Mouse (Mus musculus): ENCODE data around the gene Acer1.

Gene Acer1

GRCm38 (mm10) chr17:56989467-56990114, 7.7 kb upstream of the Acer1 start:
- DNase-seq (ENCODE audit: low read depth, low spot score), result peak; percentile 92

- DNase-seq (ENCODE audit: low read depth, low spot score), result no peak
Observed at GRCm38 (mm10) chr17:56988921-56989430, 7.0 kb upstream of the Acer1 start.

GRCm38 (mm10) chr17:56988441-56988840, 6.5 kb upstream of the Acer1 start:
- no peak for DNase-seq (ENCODE audit: low read depth, low spot score)

- DNase-seq (ENCODE audit: low read depth, low spot score), result no peak
Observed at GRCm38 (mm10) chr17:56986105-56986805, 4.3 kb upstream of the Acer1 start.

GRCm38 (mm10) chr17:56985656-56986055, 3.7 kb upstream of the Acer1 start:
- no peak for DNase-seq (ENCODE audit: low read depth, low spot score)

- DNase-seq (ENCODE audit: low read depth, low spot score), result no peak
Observed at GRCm38 (mm10) chr17:56984886-56985285, 3.0 kb upstream of the Acer1 start.

GRCm38 (mm10) chr17:56981049-56981448, 877 bp downstream of the Acer1 start:
- no peak for DNase-seq (ENCODE audit: low read depth, low spot score)

- DNase-seq (ENCODE audit: low read depth, low spot score), result no peak
Observed at GRCm38 (mm10) chr17:56979524-56979923, 2.4 kb downstream of the Acer1 start.

- peak; percentile 50 for DNase-seq (ENCODE audit: low read depth, low spot score)
Observed at GRCm38 (mm10) chr17:56976531-56977390, 5.2 kb downstream of the Acer1 start.

- DNase-seq (ENCODE audit: low read depth, low spot score), result no peak
Observed at GRCm38 (mm10) chr17:56975391-56975790, 6.5 kb downstream of the Acer1 start.

GRCm38 (mm10) chr17:56974708-56975240, 7.2 kb downstream of the Acer1 start:
- DNase-seq (ENCODE audit: low read depth, low spot score), result no peak

- peak; percentile 82 for DNase-seq (ENCODE audit: low read depth, low spot score)
Observed at GRCm38 (mm10) chr17:56973956-56974707, 7.8 kb downstream of the Acer1 start.

- DNase-seq (ENCODE audit: low read depth, low spot score), result no peak
Observed at GRCm38 (mm10) chr17:56970081-56970480, 11.8 kb downstream of the Acer1 start.

- no peak for DNase-seq (ENCODE audit: low read depth, low spot score)
Observed at GRCm38 (mm10) chr17:56969321-56969720, 12.6 kb downstream of the Acer1 start.

GRCm38 (mm10) chr17:56963646-56964045, 18.3 kb downstream of the Acer1 start:
- DNase-seq (ENCODE audit: low read depth, low spot score), result no peak

- peak; percentile 26 for DNase-seq (ENCODE audit: low read depth, low spot score)
Observed at GRCm38 (mm10) chr17:56962642-56963405, 19.1 kb downstream of the Acer1 start.

GRCm38 (mm10) chr17:56961880-56962279, 20.0 kb downstream of the Acer1 start:
- peak; percentile 43 for DNase-seq (ENCODE audit: low read depth, low spot score)

- no peak for DNase-seq (ENCODE audit: low read depth, low spot score)
Observed at GRCm38 (mm10) chr17:56958667-56959066, 23.3 kb downstream of the Acer1 start.

GRCm38 (mm10) chr17:56957763-56958429, 24.0 kb downstream of the Acer1 start:
- peak; percentile 73 for DNase-seq (ENCODE audit: low read depth, low spot score)

GRCm38 (mm10) chr17:56954871-56955270, 27.1 kb downstream of the Acer1 start:
- DNase-seq (ENCODE audit: low read depth, low spot score), result no peak

Data from ZHBTc4 (cell line).